Mouse (Mus musculus) liver, adult 10 weeks (tissue): ENCODE data around the gene Scgb1b27. TPM values are rescaled to one million over a fixed set of nuclear protein-coding genes. Genes with fewer than 3 reads are reported as not detected.

Source experiments
- polyA plus RNA-seq: library from polyadenylated mRNA; stranded (reverse); fragments of 350-450 nt; fragmentation: Illumina TruSeq; extraction: RNeasy Lipid Tissue Mini Kit (QIAGEN cat#74804); gene quantifications from one replicate; pipeline ENCODE4 v1.2.3, GENCODE M21; 2014; ENCODE audit warnings: low read depth, low replicate concordance

Scgb1b27 gene
- polyA plus RNA-seq: not detected

GRCm38 (mm10) chr7:34021183-34021582, at the start of gene Scgb1b27:
Scgb1b27 (plus strand) TSS chr7:34021483.

GRCm38 (mm10) chr7:34013842-34014241, 7.4 kb upstream of the Scgb1b27 start, which contains the start of gene Scgb2b27:
Scgb2b27 (minus strand) TSS chr7:34013942.

Other genes starting within 250 kb of the Scgb1b27 start
- not detected for gene Scgb2b26, start 76.4 kb upstream of the Scgb1b27 start, polyA plus RNA-seq
- gene Scgb2b27, start 7.5 kb upstream of the Scgb1b27 start, polyA plus RNA-seq: not detected
- not detected for gene Scgb1b30, start 73.9 kb downstream of the Scgb1b27 start, polyA plus RNA-seq
- gene Wtip, start 111.8 kb downstream of the Scgb1b27 start, polyA plus RNA-seq: not detected
- gene Uba2, start 148.1 kb downstream of the Scgb1b27 start, polyA plus RNA-seq: 27.4 TPM
- gene Pdcd2l, start 175.2 kb downstream of the Scgb1b27 start, polyA plus RNA-seq: 2.7 TPM
- 20.4 TPM for gene Gpi1, start 208.9 kb downstream of the Scgb1b27 start, polyA plus RNA-seq
- not detected for gene Gm6096, start 229.6 kb downstream of the Scgb1b27 start, polyA plus RNA-seq